In the genomic region with DNA sequence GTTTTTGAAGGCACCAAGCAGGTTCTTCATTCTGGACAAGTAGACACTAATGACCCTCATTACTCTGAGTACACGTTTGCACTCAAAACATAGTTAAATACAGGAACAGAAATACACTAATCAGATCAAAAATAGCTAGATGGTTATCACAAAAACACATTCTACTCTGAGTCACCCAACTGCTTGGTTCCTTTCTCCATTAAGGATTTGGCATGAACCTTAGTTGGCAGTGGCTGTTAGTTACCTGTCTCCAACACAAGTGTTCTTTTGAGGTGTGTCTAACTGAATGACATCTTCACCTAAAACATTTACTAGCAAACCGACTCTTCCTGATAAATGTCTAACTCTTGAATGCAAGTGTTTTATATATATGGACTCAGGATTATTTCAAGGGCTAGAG, we compare ENCODE assay signal across 16 mouse cellular contexts.
"Had no signal": no experiment of that assay in that cellular context is flagged by ENCODE, and none has a peak within 500 bp of the region (broad histone marks: within the 10 kb centered on the region; RNA-seq: fewer than 3 reads in every experiment).

No protein-coding gene starts in this region.

- H3K9me3 ChIP-seq: neural tube, embryonic 13.5 days; neural tube, embryonic 15.5 days; stomach, embryonic 15.5 days had no signal

- H3K27ac ChIP-seq: neural tube, embryonic 13.5 days; neural tube, embryonic 15.5 days; stomach, embryonic 15.5 days; stomach, postnatal 0 days had no signal

- H3K9ac ChIP-seq: neural tube, embryonic 13.5 days; neural tube, embryonic 15.5 days; stomach, embryonic 15.5 days had no signal

- H3K4me2 ChIP-seq: neural tube, embryonic 13.5 days; neural tube, embryonic 15.5 days; stomach, embryonic 15.5 days had no signal

- H3K4me3 ChIP-seq: neural tube, embryonic 13.5 days; neural tube, embryonic 15.5 days; stomach, embryonic 15.5 days had no signal

- H3K27me3 ChIP-seq: neural tube, embryonic 13.5 days; neural tube, embryonic 15.5 days; stomach, embryonic 15.5 days had no signal

- H3K36me3 ChIP-seq: neural tube, embryonic 13.5 days; neural tube, embryonic 15.5 days had no signal

- H3K4me1 ChIP-seq: neural tube, embryonic 13.5 days had no signal

- DNase-seq: retina, postnatal 1 day; right cerebral cortex, adult 18-20 months; right cerebral cortex, postnatal 14 days; right cerebral cortex, postnatal 25 days; right cerebral cortex, postnatal 4 days; spleen, adult 18-20 months; thymus, adult 18-20 months; thymus, adult 2 months; thymus, postnatal 14 days; thymus, postnatal 25 days; thymus, postnatal 36 days; thymus, postnatal 4 days had no signal
